Mouse (Mus musculus) lung, postnatal 36 days (tissue): ENCODE measurements around the gene Gm17387.
A peak's percentile ranks its signal among the peaks of the same experiment; 100 is the strongest.
"Not testable (repeated sequence)": the region's sequence is repeated elsewhere in the genome, so short reads cannot be mapped to it uniquely, and the experiment has no call there.

Source experiments
- DNase-seq: peaks from one replicate; pipeline ENCODE4 v3.0.0; 2022; ENCODE audit warnings: mixed read lengths

Gene Gm17387

DNA sequence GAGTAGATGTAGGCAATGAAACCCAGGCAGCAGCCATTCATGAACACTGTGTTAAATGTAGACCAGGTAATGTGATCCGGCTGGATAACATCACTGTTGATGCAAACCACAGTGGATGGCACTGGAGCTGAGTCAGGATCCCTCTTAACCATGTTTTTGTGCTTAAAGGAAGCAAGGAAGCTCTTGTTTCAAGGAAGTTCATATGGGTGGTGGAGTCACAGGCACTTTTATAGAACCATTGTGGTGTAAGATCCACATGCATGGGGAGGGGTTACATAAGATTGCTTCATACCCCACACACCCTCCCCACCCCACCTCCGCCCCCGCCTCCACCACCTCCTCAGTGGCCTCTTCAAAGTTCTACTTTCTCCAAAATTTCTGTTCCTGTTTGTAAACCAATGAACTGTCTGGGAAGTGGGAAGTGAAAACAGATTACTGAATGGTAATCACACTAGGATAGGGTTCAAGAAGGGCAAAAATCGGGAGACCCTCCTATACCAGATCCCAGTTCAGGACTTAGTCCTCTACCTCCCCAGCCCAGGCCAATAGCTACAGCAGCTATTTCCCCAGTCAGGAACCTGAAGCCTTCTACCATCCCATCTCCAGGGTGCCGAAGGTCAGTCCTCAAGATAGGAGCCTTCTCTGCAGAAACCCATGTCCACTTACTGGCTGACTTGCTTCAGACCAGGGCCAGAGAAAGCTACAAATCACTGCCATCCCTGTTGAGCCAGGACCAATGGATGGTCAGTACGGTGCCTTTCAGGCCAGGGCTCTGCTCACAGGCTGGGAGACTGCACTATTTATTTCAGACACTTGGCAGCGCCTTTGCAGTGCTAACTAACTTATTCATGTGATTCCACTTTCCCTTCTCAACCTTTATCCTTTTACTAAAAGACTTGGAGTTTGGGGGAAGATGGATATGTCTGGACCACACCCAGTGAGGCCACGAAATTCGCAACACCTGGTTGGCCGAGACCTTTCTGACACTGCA is 11.9 kb upstream of the Gm17387 start:
- DNase-seq, result no peak

GRCm38 (mm10) chr7:141017824-141018223 is 11.1 kb upstream of the Gm17387 start, which contains the start of gene Ifitm6:
Gene Ifitm6, minus strand, starts transcription at chr7:141017924.
- DNase-seq, result not testable (repeated sequence)

DNA sequence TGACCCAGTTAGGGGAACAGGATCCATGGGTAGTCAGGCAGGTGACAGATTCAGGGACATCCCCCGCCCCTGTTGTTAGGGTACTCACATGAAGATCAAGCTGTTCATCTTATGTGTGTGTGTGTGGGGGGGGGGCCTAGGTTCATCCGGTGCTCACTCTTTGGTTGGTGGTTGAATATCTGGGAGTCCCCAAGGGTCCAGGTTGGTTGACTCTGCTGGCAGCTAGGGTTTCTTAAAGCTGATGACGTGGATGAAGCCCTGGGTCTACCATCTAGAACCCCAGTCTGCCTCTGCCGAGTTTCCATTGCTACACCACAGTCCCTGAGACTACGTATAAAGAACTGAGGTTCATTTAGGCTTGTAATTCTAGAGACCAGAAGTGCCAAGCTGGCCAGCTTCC is 9.9 kb upstream of the Gm17387 start:
- no peak for DNase-seq

DNA sequence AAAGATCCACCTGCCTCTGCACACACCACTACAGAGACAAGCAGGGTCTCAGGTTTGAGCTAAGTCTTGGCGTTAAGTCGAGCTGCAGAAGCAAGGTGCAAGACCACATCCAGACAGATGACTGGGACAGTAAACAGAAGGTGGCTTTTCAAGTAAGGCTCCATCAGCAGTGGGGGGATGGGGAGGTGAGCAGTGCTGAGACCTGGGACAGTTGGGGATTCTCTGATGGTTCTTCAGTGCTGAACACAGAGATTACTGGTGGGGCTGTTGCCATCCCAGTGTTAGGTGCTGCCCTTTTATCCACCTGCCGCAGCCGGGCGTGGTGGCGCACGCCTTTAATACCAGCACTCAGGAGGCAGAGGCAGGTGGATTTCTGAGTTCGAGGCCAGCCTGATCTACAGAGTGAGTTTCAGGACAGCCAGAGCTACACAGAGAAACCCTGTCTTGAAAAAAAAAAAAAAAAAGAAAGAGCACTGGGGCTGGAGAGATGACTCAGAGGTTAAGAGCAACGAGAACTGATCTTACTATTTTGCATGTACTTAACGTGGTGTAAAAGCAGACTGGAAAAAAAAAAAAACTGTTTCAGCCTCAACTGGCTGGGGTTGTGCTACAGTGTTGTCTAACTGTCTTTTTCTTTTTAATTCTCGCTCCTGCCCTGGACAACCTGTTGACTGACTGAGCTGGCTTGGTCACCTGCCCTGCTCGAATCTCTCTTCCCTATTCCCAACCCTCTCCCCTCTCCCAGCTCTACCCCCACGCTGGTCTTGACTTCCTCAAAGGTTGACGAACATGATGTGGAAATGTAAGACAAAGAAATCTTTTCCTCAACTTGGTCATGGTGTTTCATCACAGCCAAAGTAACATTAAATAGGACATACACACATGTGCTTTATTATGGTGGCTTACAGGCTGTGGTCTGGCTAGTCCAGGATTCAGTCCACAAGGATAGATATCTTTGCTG is 7.2 kb upstream of the Gm17387 start:
- no peak for DNase-seq

GRCm38 (mm10) chr7:141024865-141025838 is 3.8 kb upstream of the Gm17387 start:
- DNase-seq, result no peak

DNA sequence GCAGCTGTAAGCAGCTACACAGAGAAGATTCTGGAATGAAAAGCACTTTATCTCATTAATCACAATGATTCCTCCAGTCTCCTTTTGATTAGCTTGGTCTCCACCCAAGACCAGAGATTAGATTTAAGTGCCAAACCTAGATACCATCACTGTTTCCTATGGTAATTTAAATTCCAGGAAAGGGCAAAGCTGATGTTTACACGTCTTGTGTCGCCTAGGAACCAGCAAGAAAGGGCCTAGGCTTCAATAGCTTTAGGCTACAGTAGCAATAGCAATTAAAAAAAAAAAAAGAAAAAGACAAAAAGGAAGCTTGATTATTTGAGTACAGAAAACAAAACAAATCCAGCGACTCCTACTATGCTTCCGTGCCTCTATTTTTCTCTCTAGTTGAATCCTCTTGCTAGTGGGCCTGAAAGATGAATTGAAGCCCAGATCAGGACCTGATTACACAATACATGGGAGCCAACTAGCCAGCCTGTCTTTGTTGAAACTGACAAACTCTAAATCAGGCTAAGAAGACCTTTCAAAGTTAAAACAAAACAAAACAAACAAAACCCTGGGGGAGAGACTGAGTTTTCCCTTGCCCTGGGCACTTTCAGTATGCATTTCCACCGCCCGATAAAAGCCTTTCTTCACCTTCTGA is 2.7 kb upstream of the Gm17387 start:
- peak; percentile 46 for DNase-seq

- DNase-seq, result peak; percentile 29
Observed at GRCm38 (mm10) chr7:141026740-141027098, 2.2 kb upstream of the Gm17387 start.

GRCm38 (mm10) chr7:141030390-141030789 is 1.5 kb downstream of the Gm17387 start:
- no peak for DNase-seq

GRCm38 (mm10) chr7:141032458-141033167 is 3.7 kb downstream of the Gm17387 start:
- no peak for DNase-seq

GRCm38 (mm10) chr7:141036624-141037023 is 7.7 kb downstream of the Gm17387 start:
- not testable (repeated sequence) for DNase-seq

- DNase-seq, result no peak
Observed at GRCm38 (mm10) chr7:141038090-141039032, 9.4 kb downstream of the Gm17387 start.

DNA sequence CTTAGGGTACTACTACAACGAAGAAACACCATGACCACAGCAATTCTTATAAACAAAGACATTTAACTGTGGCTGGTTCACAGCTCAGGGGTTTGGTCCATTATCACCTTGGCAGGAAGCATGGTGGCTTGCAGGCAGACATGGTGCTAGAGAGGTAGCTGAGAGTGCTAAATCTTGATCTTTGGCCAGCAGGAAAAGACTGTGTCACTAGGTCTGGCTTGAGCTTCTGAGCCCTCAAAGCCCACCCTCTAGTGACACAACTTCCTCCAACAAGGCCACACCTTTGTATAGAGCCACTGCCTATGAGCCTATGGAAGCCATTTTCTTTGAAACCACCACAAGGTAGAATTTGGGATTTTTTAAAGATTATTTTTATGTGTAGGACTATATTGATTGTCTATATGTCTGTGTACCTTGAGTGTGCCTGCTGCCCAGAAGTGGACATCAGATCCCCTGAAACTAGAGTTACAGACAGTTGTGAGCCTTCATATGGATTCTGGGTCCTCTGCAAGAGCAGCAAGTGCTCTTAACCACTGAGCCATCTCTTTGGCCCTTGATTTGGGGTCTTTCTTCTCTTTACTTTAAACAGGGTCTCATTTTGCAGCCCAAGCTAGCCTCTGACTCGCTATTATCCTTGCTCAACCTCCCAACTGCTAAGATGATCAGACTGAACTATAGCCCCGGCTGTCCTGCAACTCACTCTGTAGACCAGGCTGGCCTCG is 10.6 kb downstream of the Gm17387 start:
- no peak for DNase-seq

GRCm38 (mm10) chr7:141040867-141041606 is 12.1 kb downstream of the Gm17387 start:
- DNase-seq, result no peak

GRCm38 (mm10) chr7:141041661-141042060 is 12.7 kb downstream of the Gm17387 start:
- peak; percentile 91 for DNase-seq

- no peak for DNase-seq
Observed at GRCm38 (mm10) chr7:141042539-141042938, 13.6 kb downstream of the Gm17387 start.

- peak; percentile 43 for DNase-seq
Observed at GRCm38 (mm10) chr7:141046931-141047580, 18.1 kb downstream of the Gm17387 start.

DNA sequence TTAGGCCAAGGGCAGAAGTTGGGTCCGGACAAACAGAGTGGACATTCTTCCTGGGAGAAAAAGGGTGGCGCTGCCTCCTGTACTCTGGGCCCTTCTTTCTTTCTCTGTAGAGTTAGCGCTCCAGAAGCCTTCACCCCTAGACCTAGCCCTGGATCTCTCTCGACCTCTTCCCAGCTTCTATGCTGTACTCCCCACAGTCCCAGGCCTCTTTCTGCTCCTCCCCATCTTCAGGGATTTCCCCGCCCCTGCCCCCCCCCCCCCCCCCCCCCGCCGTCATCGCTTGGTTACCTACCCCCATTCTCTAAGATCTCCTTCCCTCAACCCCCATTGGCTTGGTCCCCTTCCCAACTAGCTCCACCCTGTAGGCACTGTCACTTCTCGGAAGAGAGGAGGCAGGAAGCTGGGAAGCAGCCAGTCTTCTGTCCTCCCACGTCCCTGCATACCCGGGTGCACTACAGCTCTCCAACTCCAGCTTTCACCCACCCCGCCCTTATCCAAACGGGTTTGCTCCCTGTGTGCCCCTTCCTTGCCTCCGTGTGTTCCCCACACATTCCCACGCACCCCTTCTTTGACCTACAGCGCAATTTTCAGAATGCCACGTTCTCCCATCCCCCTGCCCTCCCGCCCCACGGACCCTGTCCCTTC is 18.8 kb downstream of the Gm17387 start:
- peak; percentile 91 for DNase-seq
